Mouse (Mus musculus): Measurements from ENCODE around the gene Tysnd1.

Gene Tysnd1

GRCm38 (mm10) chr10:61689405-61689804 lies 5.9 kb upstream of the Tysnd1 start:
- DNase-seq (ENCODE audit: low read depth, low spot score): no peak

DNA sequence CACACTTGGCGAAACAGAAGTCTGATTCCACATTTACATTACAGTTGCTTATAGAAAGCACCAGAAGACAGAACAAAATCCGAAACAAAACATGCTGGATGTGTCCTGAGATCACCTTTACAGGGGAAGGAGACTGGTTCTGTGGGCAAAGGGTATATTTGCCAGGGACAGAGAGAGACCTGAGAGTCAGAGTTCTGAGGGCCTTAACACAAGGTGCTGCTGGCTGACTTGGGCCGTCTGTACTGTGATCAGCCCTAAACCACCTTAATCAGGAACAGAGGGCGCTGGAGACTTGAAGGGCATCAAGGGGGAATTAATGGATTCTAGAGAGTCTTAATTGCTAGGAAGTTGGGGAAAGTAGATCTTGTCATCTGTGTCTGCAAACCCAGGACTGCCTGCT lies 1.8 kb upstream of the Tysnd1 start:
- no peak for DNase-seq (ENCODE audit: low read depth, low spot score)

GRCm38 (mm10) chr10:61695703-61696559 lies 617 bp downstream of the Tysnd1 start:
- DNase-seq (ENCODE audit: low read depth, low spot score): no peak

GRCm38 (mm10) chr10:61696560-61696823 lies 1.2 kb downstream of the Tysnd1 start:
- DNase-seq (ENCODE audit: low read depth, low spot score): no peak

- no peak for DNase-seq (ENCODE audit: low read depth, low spot score)
These were observed 1.7 kb downstream of the Tysnd1 start for GRCm38 (mm10) chr10:61697028-61697427.

DNA sequence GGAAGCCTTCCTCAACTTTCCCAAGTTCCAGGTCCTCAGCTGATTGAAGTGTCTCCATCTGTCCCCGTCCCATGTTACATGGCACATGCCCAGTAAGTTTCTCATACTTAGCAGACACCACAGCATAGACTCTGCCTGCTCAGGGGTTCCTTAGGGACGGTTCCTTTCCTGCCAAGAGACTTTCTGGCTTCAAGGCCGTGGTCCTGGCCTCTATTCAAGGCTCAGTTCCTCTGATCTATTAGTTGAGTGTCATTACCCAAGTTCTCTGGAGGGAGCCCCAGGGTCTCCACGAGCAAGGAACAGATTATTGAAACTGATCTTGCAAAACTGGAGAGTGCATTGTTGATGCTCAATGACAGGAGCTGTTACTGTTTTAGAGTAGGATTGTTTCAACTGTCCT lies 9.3 kb downstream of the Tysnd1 start:
- no peak for DNase-seq (ENCODE audit: low read depth, low spot score)

- no peak for DNase-seq (ENCODE audit: low read depth, low spot score)
These were observed 11.4 kb downstream of the Tysnd1 start for GRCm38 (mm10) chr10:61706412-61707375.

- DNase-seq (ENCODE audit: low read depth, low spot score): no peak
These were observed 18.3 kb downstream of the Tysnd1 start for GRCm38 (mm10) chr10:61713601-61714000.

DNA sequence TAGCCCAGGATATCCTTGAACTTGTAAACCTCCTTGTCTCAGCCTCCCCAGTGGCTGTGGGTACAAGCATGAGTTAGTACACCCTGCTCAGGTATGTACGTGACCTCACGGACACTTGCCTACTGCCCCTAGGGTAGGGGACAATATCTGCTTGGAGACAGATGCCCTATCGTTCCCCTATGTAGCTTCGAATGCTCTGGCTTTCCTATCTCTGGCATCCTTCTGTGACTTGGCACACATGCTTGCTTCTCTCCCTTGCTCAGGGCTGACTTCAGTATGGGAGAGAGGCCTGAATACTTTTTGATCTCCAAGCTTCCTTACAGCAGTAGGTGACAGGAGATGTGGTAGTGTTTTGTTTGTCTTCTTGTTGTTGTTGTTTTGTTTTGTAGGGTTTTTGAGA lies 18.8 kb downstream of the Tysnd1 start:
- no peak for DNase-seq (ENCODE audit: low read depth, low spot score)

GRCm38 (mm10) chr10:61714771-61715461 lies 19.6 kb downstream of the Tysnd1 start, which contains the start of gene Aifm2:
Aifm2 (plus strand) TSS chr10:61715263.
- DNase-seq (ENCODE audit: low read depth, low spot score): peak; percentile 37

DNA sequence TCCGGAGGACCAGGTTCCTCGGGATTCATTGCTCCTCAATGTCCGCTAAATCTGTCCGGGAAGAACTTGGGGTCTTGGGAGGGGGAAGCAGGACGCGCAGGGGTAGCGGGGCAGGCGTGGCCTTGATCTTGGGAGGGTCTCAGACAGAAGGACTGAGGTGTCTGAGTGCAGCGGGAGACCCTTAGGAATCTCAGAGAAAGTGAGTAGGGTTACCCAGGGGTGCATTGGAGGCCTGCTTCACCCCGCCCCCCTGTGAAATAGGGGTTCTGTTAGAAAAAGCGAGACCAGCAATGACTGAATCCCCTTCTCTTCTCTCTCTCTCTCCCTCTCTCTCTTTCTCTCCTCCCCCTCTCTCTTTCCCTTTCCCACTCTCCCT lies 20.1 kb downstream of the Tysnd1 start:
- no peak for DNase-seq (ENCODE audit: low read depth, low spot score)

DNA sequence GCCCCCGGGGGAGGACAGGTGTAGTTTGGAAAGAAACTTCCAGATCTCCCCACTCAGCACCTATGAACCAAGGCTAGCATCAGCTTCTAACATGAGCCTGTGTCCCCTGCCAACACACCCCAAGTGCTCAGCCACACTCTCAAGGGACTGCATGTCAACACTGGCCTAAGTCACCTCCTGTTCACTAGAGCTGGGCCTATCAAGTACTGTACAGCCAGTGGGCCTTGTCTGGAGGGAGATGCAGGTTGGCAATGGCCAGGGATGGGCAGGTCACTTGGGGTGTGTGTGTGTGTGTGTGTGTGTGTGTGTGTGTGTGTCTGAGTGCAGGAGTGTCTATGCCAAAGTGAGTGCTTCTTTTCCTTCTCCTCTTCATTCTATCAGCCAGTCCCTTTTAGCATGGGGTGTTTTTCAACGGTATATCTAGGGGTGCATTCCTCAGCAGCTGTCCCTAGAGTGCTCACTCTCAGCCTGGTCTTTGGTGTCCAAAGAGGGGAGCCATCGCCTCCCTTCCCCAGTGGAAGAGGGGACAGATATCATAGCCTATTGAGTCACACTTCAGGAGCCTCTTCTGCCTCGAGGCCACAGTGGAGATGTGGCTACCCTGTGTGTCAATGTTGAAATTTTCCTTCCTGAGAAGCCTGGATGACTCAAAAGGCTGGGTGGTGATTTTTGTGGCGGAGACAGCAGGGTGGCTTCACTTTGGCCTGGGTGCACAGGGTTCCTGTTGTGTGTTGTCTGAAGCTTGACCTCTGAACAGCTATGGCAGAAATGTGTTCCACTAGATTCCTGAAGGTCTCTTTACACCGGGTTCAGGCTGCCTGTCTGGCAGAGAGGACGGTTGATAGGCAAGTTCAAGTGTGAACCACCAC lies 20.9 kb downstream of the Tysnd1 start:
- DNase-seq (ENCODE audit: low read depth, low spot score): no peak

- no peak for DNase-seq (ENCODE audit: low read depth, low spot score)
These were observed 22.3 kb downstream of the Tysnd1 start for GRCm38 (mm10) chr10:61717406-61718296.

DNA sequence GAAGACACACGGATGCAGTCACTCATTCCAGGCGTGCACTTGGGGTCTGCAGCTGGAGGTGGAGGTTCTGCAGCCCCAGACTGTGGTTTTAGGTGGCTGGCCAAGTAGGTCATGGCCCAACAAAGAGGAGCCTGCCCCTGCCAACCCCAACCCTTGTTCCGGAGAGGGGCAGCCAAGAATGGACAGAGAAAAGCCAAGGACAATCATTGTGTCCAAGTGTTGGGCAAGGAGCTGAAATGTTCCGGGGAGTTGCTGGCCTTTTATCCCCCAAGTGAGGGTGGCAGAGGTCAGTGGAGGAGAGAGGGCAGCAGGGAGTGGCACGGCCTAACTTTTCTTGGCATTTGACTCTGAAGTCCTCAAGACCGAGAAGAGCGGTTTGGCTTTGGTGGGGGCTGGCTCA lies 25.0 kb downstream of the Tysnd1 start:
- DNase-seq (ENCODE audit: low read depth, low spot score): no peak

- no peak for DNase-seq (ENCODE audit: low read depth, low spot score)
These were observed 26.9 kb downstream of the Tysnd1 start for GRCm38 (mm10) chr10:61722215-61722614.

DNA sequence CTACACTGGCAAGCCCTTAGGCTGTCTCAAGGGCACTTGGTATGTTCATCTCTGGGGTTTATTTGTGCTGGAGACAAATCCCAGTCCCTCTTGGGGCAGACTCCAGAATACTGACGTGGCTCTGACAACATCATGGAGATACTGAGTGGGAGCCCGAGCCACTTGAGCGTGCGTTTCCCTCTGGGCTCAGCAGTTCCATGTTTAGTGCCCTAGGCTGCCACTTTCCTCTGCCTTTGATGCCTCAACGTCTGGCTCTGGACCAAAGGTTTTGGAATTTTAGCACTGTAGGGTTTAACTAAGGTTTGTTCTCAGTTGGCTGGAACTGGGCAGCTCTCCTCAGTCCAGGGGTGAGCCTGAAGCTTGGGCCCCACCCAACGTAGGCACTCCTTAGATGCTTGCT lies 28.0 kb downstream of the Tysnd1 start:
- DNase-seq (ENCODE audit: low read depth, low spot score): no peak

GRCm38 (mm10) chr10:61729181-61729580 lies 33.9 kb downstream of the Tysnd1 start:
- no peak for DNase-seq (ENCODE audit: low read depth, low spot score)

DNA sequence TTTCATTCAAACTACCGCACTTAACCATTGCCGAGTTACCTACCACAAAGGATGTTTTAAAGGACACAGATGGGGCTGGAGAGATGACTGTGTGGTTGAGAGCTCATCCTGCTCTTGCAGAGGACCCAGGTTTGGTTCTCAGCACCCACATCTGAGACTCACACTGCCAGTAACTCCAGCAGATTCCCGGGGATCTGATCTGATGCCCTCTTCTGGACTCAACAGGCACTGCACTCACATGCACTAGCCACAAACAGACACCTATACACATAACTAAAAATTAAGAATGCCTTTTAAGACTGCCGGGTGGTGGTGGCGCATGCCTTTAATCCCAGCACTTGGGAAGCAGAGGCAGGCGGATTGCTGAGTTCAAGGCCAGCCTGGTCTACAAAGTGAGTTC lies 34.9 kb downstream of the Tysnd1 start:
- no peak for DNase-seq (ENCODE audit: low read depth, low spot score)

- peak; percentile 11 for DNase-seq (ENCODE audit: low read depth, low spot score)
These were observed 39.1 kb downstream of the Tysnd1 start for GRCm38 (mm10) chr10:61734377-61734776.

DNA sequence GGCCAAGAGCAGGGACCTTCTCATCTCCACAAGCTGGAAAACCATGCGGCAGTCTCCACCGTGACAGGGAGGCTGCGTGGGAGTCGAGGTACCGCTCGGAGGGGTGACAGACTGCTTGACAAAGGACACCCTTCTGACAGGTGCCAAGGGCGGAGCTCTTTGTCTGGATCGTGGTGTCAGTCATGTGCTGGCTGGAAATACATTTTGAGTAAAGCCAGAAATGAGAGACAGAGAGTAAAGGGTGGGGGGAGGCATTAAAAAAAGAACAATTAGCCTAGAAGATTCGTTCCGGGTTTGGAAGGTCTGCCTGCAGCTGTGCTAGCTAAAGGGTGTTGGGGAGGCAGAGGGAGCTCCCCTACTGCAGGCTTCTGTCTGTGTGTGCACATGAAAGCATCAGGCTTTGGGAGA lies 41.4 kb downstream of the Tysnd1 start:
- no peak for DNase-seq (ENCODE audit: low read depth, low spot score)
